Mouse (Mus musculus) cerebellum, postnatal 36 days (tissue): Measurements from ENCODE around the gene Magoh.

Experiments used
- DNase-seq, 2 experiments: peaks; one replicate each; pipeline ENCODE4 v3.0.0; 2021 to 2022; ENCODE audit warnings: mixed read lengths in 2 of 2

Magoh gene

DNA sequence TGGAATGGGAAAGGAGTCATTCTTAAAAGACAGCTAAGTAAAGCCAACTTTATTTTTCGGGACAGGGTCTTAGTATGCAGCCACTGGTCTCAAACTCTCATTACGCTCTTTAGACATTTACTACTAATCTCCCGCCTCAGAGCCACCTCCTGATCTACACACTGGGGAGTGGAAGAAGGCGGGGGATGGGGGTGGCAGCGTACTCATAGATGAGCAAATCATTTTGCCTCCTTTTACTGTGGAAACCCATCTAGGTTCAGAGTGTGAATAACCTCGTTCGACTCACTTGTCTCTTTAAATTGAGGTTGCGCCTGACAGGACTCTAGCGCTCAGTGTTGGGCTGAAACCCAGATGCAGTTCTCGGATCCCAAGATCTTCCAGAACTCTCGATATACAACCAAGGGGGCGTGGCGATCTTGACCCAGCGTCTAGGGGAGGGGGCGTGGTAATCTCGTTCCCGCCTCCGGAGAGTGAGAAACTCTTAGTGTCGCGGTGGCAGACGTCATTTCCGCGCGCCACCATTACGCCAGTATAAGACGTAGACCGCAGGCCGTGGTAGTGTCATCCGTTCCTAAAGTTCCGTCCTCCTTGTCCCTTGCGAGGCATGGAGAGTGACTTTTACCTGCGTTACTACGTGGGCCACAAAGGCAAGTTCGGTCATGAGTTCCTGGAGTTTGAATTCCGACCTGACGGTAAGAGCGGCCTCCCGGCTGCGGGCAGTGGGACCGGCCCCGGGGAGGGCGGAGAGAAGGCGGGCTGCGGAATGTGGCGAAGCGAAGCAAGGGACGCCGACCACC is at the start of gene Magoh:
Gene Magoh, plus strand, starts transcription at position 502 of the 797 bp plus-strand sequence.
- peak; percentile 96 for DNase-seq

DNA sequence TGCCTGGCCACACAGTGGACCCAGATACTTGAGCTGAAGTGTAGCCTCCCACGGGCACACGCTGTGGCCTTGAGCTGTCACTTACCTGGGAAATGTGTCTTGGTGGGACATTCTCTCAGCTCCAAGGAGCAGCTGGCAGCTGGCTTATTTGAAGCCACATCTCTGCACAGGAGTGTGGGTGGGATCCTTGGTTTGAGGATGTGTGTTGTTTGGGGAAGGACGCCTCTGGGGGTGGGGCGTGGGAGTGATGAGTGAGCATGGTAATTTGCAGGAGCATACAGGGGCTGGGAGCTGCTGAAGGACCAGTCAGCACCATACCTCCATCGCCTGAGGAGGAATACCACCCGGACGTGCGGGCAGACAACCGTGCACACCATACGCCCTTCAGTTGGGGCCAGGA is 49.4 kb upstream of the Magoh start:
- DNase-seq: no peak

- peak; percentile 50 to 55 for DNase-seq
Measured at GRCm38 (mm10) chr4:107830821-107831221, 48.7 kb upstream of the Magoh start.

DNA sequence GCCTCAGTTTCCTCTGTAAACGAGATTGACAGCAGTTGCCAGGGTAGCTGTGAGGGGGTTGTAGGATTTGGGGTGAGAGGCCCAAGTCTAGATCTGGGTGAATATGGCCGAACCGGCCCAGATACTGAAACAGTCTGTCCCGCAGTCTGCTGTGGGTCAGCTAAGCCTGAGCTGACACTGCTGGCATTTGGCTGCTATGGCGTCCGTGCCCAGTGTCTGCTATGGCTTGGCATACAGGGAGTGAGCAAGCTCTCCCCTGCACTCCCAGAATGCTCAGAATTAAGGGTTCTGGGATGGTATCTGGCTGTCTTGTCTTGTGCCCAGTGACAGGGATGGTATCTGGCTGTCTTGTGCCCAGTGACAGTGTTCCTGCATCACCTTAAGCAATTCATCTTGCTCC is 47.9 kb upstream of the Magoh start:
- no peak for DNase-seq

- DNase-seq: no peak
Measured at GRCm38 (mm10) chr4:107833525-107833924, 46.0 kb upstream of the Magoh start.

GRCm38 (mm10) chr4:107834643-107835314 is 44.8 kb upstream of the Magoh start:
- no peak for DNase-seq

GRCm38 (mm10) chr4:107835508-107835909 is 44.0 kb upstream of the Magoh start:
- no peak for DNase-seq

DNA sequence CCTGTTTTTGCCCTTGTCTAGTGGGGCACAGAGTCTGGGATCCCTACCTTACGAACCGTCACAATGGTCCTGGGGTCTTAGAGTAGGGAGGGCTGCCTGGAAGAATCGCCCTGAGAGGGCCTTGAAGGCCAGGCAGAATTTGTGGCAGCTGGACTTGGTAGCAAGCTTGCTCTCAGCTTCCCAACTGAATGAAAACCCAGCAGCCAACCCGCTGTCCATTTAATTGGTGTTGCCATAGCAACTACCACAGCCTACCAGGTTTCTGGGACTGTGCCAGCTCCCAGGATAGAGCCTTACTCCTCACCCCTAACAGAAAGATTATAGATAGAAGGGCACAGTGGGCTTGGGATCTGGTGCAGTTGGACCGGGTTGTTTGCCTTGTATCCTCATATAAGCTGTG is 42.8 kb upstream of the Magoh start:
- DNase-seq: peak; percentile 75 to 76

- DNase-seq: no peak
Measured at GRCm38 (mm10) chr4:107837910-107838309, 41.6 kb upstream of the Magoh start.

DNA sequence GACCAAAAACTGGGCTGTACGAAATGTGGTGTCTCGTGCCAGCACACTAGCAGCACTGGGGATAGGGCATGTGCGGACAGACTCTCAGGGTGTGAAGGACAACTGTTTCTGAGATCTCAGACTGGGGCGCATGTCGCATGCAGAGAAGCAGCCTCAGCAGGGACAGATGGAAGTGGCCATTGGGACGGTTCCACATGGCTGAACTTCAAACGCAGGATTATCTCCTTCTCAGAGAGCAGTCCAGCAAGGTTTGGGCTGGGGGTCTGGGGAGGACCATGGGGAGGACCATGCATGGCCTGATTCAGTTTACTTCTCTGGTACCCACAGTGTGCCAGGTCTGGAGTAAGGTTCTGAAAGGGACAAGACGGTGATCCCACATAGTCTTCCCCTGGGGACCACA is 35.9 kb upstream of the Magoh start:
- peak; percentile 79 to 85 for DNase-seq

DNA sequence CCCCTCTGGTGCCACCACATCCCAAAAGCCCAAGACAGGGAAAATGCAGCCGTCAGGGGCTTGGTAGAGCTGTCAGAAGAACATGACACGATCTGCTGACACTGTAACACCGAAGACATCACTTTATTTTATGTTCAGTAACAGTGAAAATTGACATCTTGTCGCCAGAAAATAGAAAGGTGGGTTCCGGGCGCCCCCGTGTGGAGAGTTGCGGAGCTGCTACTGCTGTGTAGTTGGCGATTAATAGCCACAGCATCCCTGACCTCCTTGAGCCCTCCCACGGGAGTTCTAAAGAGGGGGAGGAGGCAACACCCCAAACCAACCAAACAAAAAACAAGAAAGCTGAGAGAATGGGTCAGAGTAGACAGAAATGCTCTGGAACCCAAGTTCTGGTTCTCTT is 34.6 kb upstream of the Magoh start:
- DNase-seq: peak; percentile 88 to 94

- DNase-seq: no peak
Measured at GRCm38 (mm10) chr4:107846795-107847194, 32.8 kb upstream of the Magoh start.

DNA sequence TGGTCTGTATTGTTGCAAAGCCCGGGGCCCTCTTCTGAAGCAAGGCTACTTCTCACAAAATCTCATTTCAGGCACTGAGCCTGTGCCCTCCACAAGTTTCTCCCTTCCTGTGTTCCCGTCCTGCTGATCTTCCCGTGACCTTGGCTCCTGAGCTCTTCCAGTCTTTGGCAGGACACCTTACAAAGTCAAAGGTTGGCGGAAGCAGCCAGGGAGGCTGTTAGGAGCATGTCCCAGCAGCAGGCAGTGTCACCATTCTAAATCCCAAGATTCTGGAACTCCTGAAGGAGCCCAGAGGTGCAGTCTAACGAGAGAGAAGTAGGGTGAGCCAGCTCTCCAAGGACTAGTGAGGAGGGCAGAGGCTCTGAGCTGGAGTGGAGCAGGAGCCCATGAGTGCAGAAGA is 31.0 kb upstream of the Magoh start:
- no peak for DNase-seq

- DNase-seq: no peak
Measured at GRCm38 (mm10) chr4:107849621-107850020, 29.9 kb upstream of the Magoh start.

DNA sequence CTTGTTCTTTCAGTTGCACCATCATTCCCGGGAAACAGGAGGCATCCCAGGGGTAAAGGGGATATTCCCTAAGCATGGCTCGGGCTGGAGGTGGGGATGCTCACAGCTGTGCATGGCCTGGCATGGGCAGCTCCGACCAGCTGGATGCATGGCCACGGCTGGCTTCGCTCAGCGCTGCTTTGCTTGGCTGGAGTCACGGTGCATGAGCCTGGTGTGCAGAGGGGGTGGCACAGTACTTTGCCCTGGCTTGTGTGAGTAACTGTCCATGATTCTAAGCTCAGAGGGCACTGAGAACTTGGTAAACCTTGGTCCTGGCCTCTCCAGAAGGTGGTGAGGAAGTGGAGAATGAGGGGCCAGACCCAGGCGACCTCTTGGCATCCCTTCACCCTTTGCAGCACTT is 29.5 kb upstream of the Magoh start:
- DNase-seq: no peak

GRCm38 (mm10) chr4:107853333-107853732 is 26.2 kb upstream of the Magoh start:
- no peak for DNase-seq

GRCm38 (mm10) chr4:107853836-107854235 is 25.7 kb upstream of the Magoh start:
- DNase-seq: no peak

GRCm38 (mm10) chr4:107856958-107857686 is 22.4 kb upstream of the Magoh start:
- peak; percentile 50 to 61 for DNase-seq

GRCm38 (mm10) chr4:107858995-107859394 is 20.6 kb upstream of the Magoh start:
- DNase-seq: no peak

GRCm38 (mm10) chr4:107864866-107865265 is 14.7 kb upstream of the Magoh start:
- no peak for DNase-seq

GRCm38 (mm10) chr4:107881631-107882030 is 2.1 kb downstream of the Magoh start:
- DNase-seq: no peak

DNA sequence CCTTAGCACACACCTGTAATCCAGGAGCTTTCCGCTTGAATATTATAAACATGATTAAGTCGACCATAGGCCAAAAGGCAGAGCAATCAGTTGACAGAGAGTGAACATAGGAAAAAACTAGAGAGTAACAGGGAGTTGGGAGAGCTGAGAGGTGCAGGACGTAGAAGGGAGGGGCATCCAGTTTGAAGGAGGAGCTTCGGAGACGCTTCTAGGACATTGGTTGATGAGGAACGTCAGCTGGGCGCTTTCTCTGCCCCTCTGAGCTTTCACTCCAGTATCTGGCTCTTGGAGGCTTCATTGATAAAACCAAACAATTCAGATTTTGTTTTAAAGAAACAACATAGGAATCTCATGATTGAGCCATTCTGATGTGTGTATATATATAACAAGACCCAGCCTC is 6.8 kb downstream of the Magoh start:
- DNase-seq: no peak

GRCm38 (mm10) chr4:107889385-107889730 is 9.8 kb downstream of the Magoh start:
- no peak for DNase-seq
